Mouse (Mus musculus) heart, postnatal 25 days (tissue): ENCODE measurements around the gene Bpifb5. TPM values are rescaled to one million over a fixed set of nuclear protein-coding genes. Genes with fewer than 3 reads are reported as not detected.
"Not testable (repeated sequence)": the region's sequence is repeated elsewhere in the genome, so short reads cannot be mapped to it uniquely, and the experiment has no call there.

Experiments used
- DNase-seq: peaks from one replicate; pipeline ENCODE4 v3.0.0; 2022; ENCODE audit warnings: low spot score
- intact Hi-C: fragments of 180-260 bp; cut with DNase I; formaldehyde crosslinking; loops from one replicate; pipeline ENCODE4 v1.15.1; 2025
- total RNA-seq, 2 experiments: library from RNA; stranded (reverse); gene quantifications; 2 replicates each; pipeline ENCODE4 v1.2.3; 2021

Gene Bpifb5
- total RNA-seq, 2 experiments from 2014 or later, result not detected

- DNase-seq, result no peak
- intact Hi-C loops, result no loop called here
These were observed 3.4 kb downstream of the Bpifb5 start for GRCm38 (mm10) chr2:154226991-154227390.

DNA sequence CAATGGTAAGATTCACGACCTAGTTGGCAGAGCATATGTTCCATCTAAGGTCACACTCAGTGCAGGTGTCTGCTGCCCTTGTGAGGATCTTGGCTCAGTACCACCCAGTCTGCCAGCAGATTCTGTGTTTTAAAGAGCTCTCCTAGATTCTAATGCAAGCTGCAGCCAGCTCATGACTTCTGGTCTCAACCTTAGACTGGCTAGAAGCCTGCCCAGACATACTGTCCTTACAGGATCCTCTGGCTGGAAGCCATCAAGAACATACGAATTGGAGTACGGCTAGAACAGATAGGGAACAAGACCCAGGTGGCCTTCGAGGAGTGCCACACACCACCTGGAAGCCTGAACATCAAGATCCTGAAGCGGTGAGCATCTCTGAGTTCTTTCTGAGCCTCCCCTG is 4.3 kb downstream of the Bpifb5 start:
- no peak for DNase-seq
- intact Hi-C loops, result no loop called here

GRCm38 (mm10) chr2:154233426-154233825 is 9.9 kb downstream of the Bpifb5 start:
- no peak for DNase-seq
- intact Hi-C loops, result no loop called here

DNA sequence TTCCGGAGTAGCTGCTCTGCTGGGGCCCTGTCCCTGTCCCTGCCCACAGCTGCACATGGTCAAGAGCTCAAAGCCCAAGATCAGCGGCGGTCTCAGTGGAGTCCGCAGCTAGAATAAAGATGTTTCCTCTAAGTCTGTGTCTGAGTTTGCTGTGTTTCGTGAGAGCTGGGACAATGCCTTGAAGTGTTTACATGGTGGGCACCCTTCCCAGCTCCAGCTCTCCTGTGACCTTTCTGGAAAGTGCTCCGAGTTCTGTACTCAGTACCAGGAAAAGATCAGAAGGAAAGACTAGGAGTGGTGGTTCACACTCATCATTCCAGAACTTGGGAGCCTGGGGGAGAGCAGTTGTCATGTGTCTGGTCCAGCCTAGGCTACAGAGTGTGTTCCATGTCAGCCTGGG is 17.2 kb downstream of the Bpifb5 start:
- intact Hi-C loops, result no loop called here
- DNase-seq, result no peak

DNA sequence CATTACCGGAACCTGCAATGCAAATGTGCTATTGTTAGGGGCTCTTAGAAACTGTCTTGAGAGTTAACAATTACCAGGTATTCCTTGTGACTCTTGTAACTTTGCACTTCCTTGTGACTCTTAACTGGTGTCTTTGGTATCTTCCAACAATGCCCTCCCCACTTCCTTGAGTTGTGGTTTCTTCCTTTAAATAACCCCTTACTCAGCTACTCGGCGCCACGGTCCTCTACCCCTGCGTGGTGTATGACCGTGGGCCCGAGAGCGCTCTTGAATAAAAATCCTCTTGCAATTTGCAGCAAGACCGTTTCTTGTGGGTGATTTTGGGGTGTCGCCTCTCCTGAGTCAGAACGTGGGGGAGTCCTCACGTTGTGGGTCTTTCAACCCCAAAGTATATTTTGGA is 19.2 kb downstream of the Bpifb5 start:
- intact Hi-C loops, DNase-seq: not testable (repeated sequence)

DNA sequence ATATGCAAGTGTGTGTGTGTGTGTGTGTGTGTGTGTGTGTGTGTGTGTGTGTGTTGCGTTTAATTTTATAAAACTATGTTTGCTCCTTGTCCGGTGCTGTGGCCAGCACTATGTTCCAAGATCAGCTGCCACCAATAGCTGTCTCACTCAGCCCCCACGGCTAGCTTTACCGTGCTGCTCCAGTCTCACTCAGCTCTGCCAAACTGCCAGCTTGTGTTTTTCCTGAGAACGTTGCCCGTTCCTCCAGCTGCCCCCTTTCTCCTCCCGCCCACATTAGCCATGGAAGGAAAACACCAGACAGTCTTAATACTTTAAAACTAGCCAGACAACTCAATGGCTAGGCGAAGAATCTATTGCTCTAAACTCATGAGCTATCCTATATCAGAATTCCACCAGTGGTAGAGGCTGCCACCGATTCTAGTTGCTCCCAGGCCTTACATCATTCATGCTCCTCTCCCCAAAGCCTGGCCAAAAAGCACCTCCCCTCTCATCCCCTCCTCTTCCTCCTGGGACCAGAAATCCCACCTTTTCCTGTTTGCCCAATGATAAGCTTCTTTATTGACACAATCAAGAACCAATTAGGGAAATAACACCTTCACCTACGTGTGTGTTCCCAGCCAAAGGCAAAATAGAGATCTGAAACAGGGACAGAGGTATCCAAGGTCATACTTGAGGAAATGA is 20.0 kb downstream of the Bpifb5 start:
- intact Hi-C loops, result no loop called here
- no peak for DNase-seq

- intact Hi-C loops, result no loop called here
- DNase-seq, result no peak
These were observed 21.8 kb downstream of the Bpifb5 start for GRCm38 (mm10) chr2:154245322-154245721.

DNA sequence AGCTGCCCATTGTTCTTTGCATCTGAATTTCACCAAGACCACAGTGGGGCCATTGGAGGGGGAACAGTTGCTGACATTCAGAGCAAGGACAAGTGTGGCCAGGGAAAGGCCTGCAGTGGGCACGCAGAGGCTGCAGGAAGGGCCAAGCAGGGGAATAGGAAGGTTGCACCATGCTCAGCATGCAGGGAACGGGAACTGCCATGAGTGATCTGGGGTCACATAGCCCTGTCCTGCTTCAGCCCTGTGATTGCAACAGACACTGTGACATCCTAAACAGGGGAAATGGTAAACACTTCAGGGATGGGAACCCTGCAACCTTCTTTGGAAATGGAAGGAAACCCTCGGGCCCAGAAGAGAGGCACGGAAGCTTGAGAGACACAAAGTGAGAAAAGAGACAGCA is 31.7 kb downstream of the Bpifb5 start:
- DNase-seq, intact Hi-C loops: not testable (repeated sequence)

- intact Hi-C loops, result no loop called here
- no peak for DNase-seq
These were observed 32.2 kb downstream of the Bpifb5 start for GRCm38 (mm10) chr2:154255770-154256169.

DNA sequence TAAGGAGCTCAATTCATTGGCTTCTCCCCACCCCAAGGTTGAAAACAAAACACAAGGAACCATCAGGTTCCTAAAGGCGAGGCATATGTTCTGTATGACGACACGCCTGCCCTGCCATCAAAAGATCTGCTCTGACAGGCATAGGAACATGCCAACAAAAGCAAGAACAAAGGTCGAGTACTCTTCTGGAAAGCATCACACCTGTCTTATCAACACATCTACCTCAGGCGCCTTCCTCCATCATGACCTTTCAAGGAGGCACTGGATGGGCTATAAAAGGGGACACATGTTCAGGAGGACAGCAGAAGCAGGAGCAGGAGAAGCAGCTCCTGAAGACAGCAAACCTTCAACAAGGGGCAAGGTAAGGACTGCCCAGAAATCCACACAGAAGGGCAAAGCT is 34.0 kb downstream of the Bpifb5 start, which contains the start of gene Bpifb9a:
Gene Bpifb9a (plus strand): TSS at position 301 of the 400 bp plus-strand sequence.
- intact Hi-C loops, result not testable (repeated sequence)

GRCm38 (mm10) chr2:154264397-154264796 is 40.9 kb downstream of the Bpifb5 start:
- intact Hi-C loops, DNase-seq: not testable (repeated sequence)

More for the DNA sequence above, 34.0 kb downstream of the Bpifb5 start, which contains the start of gene Bpifb9a:
- DNase-seq, result not testable (repeated sequence)

Other genes starting within 250 kb of the Bpifb5 start
- not detected for gene Bpifa6, start 248.8 kb upstream of the Bpifb5 start, total RNA-seq
- gene Bpifa2, start 215.5 kb upstream of the Bpifb5 start, total RNA-seq, result not detected
- gene Bpifa3, start 93.4 kb upstream of the Bpifb5 start, total RNA-seq, result not detected
- not detected for gene Bpifa1, start 80.9 kb upstream of the Bpifb5 start, total RNA-seq
- not detected for gene Bpifa5, start 61.1 kb upstream of the Bpifb5 start, total RNA-seq
- under 1 TPM in 1 of 2 experiments, not detected in 1; 0.17 TPM for gene Bpifb1, start 32.9 kb upstream of the Bpifb5 start, total RNA-seq
- gene Bpifb9a, start 34.1 kb downstream of the Bpifb5 start, total RNA-seq, result not detected
- not detected for gene Bpifb9b, start 83.5 kb downstream of the Bpifb5 start, total RNA-seq
- 10 to 100 TPM; 23.1 to 25.6 TPM for gene Cdk5rap1, start 149.3 kb downstream of the Bpifb5 start, total RNA-seq
- gene Snta1, start 184.4 kb downstream of the Bpifb5 start, total RNA-seq, result 10 to 100 TPM; 88.8 to 90.4 TPM
- gene Cbfa2t2, start 212.7 kb downstream of the Bpifb5 start, total RNA-seq, result 10 to 100 TPM; 14.3 to 18.4 TPM